Mouse (Mus musculus): Measurements from ENCODE around the gene Mog. TPM values are rescaled to one million over a fixed set of nuclear protein-coding genes. Genes with fewer than 3 reads are reported as not detected.
A peak's percentile ranks its signal among the peaks of the same experiment; 100 is the strongest.

The Mog gene
- polyA plus RNA-seq, 2 experiments, result not detected

DNA sequence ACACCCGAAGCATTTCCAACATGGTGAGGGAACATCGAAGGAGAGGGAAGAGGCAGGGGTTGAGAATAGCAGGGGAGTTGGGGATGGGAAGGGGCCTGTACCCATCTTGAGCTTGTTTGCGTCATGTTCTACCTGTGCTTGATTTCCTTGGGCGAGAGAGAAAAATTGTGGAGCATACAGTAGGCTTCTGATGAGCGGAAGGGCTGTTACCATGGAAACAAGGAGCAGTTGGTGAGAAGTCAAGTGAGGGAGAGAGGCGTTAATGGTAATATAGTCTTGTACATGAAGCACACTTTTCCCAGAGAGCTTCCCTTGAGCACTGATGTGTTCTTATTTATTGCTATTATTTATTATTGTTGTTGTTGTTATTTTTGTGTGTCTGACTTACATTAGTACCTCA lies 33.8 kb upstream of the Mog start:
- Histone ChIP-seq H3K4me1 (ENCODE audit: control insufficient read depth, insufficient read depth, low read length) (no peaks in the 10 kb centered on the region), H3K27me3 (ENCODE audit: control insufficient read depth, insufficient read depth, low read length) (no peaks in the 10 kb centered on the region), H3K36me3 (ENCODE audit: control insufficient read depth, insufficient read depth, low read length) (peaks cover 65% of the 10 kb centered on the region), H3K4me3 (replicated peaks; ENCODE audit: low read length) (no peak overlapping the region), H3K4me2 (replicated peaks; ENCODE audit: low read depth, low read length, severe bottlenecking) (no peak overlapping the region), H3K27ac (replicated peaks; ENCODE audit: low read depth, low read length) (no peak overlapping the region), H3K9me3 (ENCODE audit: control insufficient read depth, low read length) (no peaks in the 10 kb centered on the region), H3K9ac (ENCODE audit: low read depth, low read length, severe bottlenecking) (no peak overlapping the region)
- TF ChIP-seq POLR2A (IDR thresholded peaks at IDR 0.05; ENCODE audit: borderline replicate concordance, extremely low read depth, insufficient read depth, insufficient read length), result no peak
- DNase-seq (ENCODE audit: low spot score), result no peak
- ATAC-seq (ENCODE audit: low FRiP score, low read depth), result no peak
- WGBS, result 91% methylated on average over 6 of the region's 6 CpGs

DNA sequence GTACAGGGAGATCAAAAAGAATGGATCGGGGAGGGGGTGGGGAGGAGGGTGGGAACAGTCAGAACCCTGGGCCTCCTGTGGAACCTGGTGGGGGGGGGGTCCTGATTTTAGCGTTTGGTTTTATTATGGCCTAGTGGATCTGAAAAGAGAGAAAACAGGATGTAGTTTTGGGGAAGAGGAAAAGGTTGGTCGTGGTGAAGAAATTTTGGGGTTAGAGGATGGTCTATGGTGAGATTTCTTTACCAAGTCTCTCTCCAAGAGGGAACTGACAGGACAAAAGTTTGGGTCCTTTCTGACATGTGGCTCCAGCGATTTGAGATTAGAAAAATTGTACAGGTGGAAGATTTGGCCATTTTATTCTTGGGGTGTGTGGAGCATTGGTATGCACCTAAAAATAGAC lies 28.5 kb upstream of the Mog start:
- 54% methylated on average over 4 of the region's 4 CpGs for WGBS
- H3K27me3 ChIP-seq (ENCODE audit: control insufficient read depth, insufficient read depth, low read length), result no peaks in the 10 kb centered on the region

DNA sequence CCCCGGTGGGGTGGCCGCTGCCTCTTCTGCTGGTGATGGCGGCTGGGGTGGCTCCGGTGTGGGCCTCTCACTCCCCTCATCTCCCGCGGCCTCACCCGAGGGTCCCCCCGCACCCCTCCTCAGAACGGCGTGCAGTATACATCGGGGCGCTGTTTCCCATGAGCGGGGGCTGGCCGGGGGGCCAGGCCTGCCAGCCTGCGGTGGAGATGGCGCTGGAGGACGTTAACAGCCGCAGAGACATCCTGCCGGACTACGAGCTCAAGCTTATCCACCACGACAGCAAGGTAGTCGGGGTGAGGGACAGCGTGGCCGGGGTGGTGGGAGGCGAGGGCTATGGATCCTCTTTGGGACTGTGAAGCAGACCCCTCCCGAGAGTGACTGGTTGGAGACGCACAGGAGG lies 27.7 kb upstream of the Mog start:
- ATAC-seq (ENCODE audit: low FRiP score, low read depth) (no peak; the same call in 1 of the 2 replicates), DNase-seq (ENCODE audit: low spot score) (no peak)
- Histone ChIP-seq H3K9me3 (ENCODE audit: control insufficient read depth, low read length) (no peaks in the 10 kb centered on the region), H3K27me3 (ENCODE audit: control insufficient read depth, insufficient read depth, low read length) (no peaks in the 10 kb centered on the region), H3K4me3 (replicated peaks; ENCODE audit: low read length) (peak overlapping the region; percentile 60), H3K4me2 (replicated peaks; ENCODE audit: low read depth, low read length, severe bottlenecking) (peak overlapping the region; percentile 82), H3K4me1 (ENCODE audit: control insufficient read depth, insufficient read depth, low read length) (peaks cover 28% of the 10 kb centered on the region), H3K9ac (ENCODE audit: low read depth, low read length, severe bottlenecking) (peak overlapping the region; percentile 80), H3K36me3 (ENCODE audit: control insufficient read depth, insufficient read depth, low read length) (peaks cover 20% of the 10 kb centered on the region), H3K27ac (replicated peaks; ENCODE audit: low read depth, low read length) (no peak overlapping the region)
- TF ChIP-seq POLR2A (IDR thresholded peaks at IDR 0.05; ENCODE audit: borderline replicate concordance, extremely low read depth, insufficient read depth, insufficient read length), result no peak
- 4% methylated on average over 22 of the region's 27 CpGs for WGBS

More for the DNA sequence above, 28.5 kb upstream of the Mog start:
- ATAC-seq (ENCODE audit: low FRiP score, low read depth) (no peak), DNase-seq (ENCODE audit: low spot score) (no peak)
- Histone ChIP-seq H3K36me3 (ENCODE audit: control insufficient read depth, insufficient read depth, low read length) (peaks cover 23% of the 10 kb centered on the region), H3K9ac (ENCODE audit: low read depth, low read length, severe bottlenecking) (no peak overlapping the region), H3K4me2 (replicated peaks; ENCODE audit: low read depth, low read length, severe bottlenecking) (no peak overlapping the region), H3K27ac (replicated peaks; ENCODE audit: low read depth, low read length) (no peak overlapping the region), H3K4me3 (replicated peaks; ENCODE audit: low read length) (peak overlapping the region; percentile 60; the same call in 1 of the 2 replicates), H3K4me1 (ENCODE audit: control insufficient read depth, insufficient read depth, low read length) (peaks cover 28% of the 10 kb centered on the region), H3K9me3 (ENCODE audit: control insufficient read depth, low read length) (no peaks in the 10 kb centered on the region)
- TF ChIP-seq POLR2A (IDR thresholded peaks at IDR 0.05; ENCODE audit: borderline replicate concordance, extremely low read depth, insufficient read depth, insufficient read length), result no peak

DNA sequence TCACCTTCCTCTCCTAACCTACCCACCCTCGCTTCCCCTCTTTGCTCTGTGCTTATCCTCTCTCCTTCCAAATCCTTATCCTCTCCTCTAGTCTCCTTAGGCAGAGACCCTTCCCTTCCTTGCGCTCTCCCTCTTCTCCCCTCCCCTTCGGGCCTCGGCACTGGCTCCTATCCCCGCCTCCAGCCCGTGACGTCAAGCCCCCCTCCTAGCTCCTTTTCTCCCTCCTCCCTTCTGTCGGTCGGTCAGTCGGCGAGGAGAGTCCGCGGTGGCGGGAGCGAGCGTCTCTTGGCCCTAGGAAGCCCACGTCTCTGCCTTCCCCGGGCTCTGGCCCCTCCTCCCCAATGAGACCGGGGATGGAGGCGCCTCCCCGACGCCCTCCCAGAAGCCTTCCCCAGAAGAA lies 27.2 kb upstream of the Mog start:
- H3K27ac ChIP-seq (replicated peaks; ENCODE audit: low read depth, low read length), result 0 out of 2 replicates have a peak overlapping the region, but pooled peaks have one; percentile 38
- H3K36me3 ChIP-seq (ENCODE audit: control insufficient read depth, insufficient read depth, low read length), result peaks cover 16% of the 10 kb centered on the region
- WGBS, result 2% methylated on average over 20 of the region's 22 CpGs
- H3K9ac ChIP-seq (ENCODE audit: low read depth, low read length, severe bottlenecking), result peak overlapping the region; percentile 80
- no peaks in the 10 kb centered on the region for H3K9me3 ChIP-seq (ENCODE audit: control insufficient read depth, low read length)
- H3K27me3 ChIP-seq (ENCODE audit: control insufficient read depth, insufficient read depth, low read length), result no peaks in the 10 kb centered on the region
- H3K4me3 ChIP-seq (replicated peaks; ENCODE audit: low read length), result peak overlapping the region; percentile 60
- peaks cover 28% of the 10 kb centered on the region for H3K4me1 ChIP-seq (ENCODE audit: control insufficient read depth, insufficient read depth, low read length)
- DNase-seq (ENCODE audit: low spot score) (peak; percentile 73), ATAC-seq (ENCODE audit: low FRiP score, low read depth) (peak; percentile 67)
- 0 out of 2 replicates have a peak, but pooled peaks have one; percentile 74 for TF ChIP-seq POLR2A (IDR thresholded peaks at IDR 0.05; ENCODE audit: borderline replicate concordance, extremely low read depth, insufficient read depth, insufficient read length)
- peak overlapping the region; percentile 82 for H3K4me2 ChIP-seq (replicated peaks; ENCODE audit: low read depth, low read length, severe bottlenecking)

DNA sequence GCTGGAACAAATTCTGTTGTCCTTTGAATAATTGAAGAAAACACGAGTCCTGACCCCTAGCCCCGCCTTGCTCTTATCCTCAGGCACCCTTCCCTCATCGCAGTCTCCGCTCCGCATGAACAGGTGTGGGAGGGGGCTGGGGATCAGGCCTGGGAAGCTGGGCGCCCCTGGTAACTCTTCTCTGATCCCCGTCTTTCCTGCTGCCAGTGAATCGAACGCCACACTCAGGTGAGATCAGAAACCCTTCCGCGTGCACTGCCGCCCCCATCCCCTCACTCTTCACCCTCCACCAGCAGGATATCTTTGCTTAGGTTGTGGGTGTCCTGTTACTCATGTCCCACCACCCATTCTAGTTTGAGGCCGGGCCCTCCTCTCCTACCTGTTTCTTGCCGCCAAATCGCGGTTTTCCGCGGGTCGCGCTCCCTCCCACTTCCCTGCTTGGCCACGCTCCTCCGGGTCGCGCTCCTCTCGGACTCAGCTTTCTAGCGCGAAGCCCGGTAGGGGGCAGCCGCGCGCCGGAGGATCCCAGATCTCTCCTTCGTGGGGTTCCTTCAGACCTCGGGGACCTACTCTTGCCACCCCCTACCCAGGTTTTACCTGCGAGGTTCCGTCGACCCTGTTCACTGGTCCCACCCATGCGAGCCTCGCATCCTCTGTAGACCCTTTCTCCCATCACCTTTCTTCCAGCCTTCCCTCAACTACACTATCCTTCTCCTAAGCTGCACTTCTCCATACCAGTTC lies 26.5 kb upstream of the Mog start:
- Histone ChIP-seq H3K9ac (ENCODE audit: low read depth, low read length, severe bottlenecking) (peak overlapping the region; percentile 80), H3K27me3 (ENCODE audit: control insufficient read depth, insufficient read depth, low read length) (no peaks in the 10 kb centered on the region), H3K9me3 (ENCODE audit: control insufficient read depth, low read length) (no peaks in the 10 kb centered on the region), H3K4me1 (ENCODE audit: control insufficient read depth, insufficient read depth, low read length) (peaks cover 28% of the 10 kb centered on the region), H3K27ac (replicated peaks; ENCODE audit: low read depth, low read length) (0 out of 2 replicates have a peak overlapping the region, but pooled peaks have one; percentile 38), H3K4me3 (replicated peaks; ENCODE audit: low read length) (peak overlapping the region; percentile 60), H3K4me2 (replicated peaks; ENCODE audit: low read depth, low read length, severe bottlenecking) (peak overlapping the region; percentile 82), H3K36me3 (ENCODE audit: control insufficient read depth, insufficient read depth, low read length) (peaks cover 9% of the 10 kb centered on the region)
- no peak for TF ChIP-seq POLR2A (IDR thresholded peaks at IDR 0.05; ENCODE audit: borderline replicate concordance, extremely low read depth, insufficient read depth, insufficient read length)
- 3% methylated on average over 39 of the region's 39 CpGs for WGBS
- DNase-seq (ENCODE audit: low spot score) (peak; percentile 40), ATAC-seq (ENCODE audit: low FRiP score, low read depth) (peak; percentile 18; the same call in 1 of the 2 replicates)
